Mouse (Mus musculus) NIH3T3 (cell line): Measurements from ENCODE around the gene Ccdc85b.

Experiments used
- DNase-seq: peaks from one replicate; pipeline ENCODE4 v3.0.0-alpha.2; 2012; ENCODE audit warnings: low read depth

The Ccdc85b gene

DNA sequence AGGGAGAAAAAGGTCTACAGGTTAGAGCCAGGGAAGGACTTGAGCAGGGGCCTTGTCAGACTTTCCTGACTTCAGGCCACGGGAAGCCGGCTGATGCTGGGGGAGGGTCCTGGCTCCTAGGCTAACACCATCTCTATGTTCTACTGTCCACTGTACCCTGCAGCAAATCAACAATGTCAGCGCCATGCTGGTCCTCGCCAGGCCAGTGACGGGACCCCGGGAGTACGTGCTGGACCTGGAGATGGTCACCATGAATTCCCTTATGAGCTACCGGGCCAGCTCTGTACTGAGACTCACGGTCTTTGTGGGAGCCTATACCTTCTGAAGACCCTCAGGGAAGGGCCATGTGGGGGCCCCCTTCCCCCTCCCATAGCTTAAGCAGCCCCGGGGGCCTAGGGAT lies 23.7 kb upstream of the Ccdc85b start:
- no peak for DNase-seq

GRCm38 (mm10) chr19:5480016-5480415 lies 22.3 kb upstream of the Ccdc85b start:
- no peak for DNase-seq

- DNase-seq, result no peak
Observed at GRCm38 (mm10) chr19:5477668-5478300, 20.1 kb upstream of the Ccdc85b start.

DNA sequence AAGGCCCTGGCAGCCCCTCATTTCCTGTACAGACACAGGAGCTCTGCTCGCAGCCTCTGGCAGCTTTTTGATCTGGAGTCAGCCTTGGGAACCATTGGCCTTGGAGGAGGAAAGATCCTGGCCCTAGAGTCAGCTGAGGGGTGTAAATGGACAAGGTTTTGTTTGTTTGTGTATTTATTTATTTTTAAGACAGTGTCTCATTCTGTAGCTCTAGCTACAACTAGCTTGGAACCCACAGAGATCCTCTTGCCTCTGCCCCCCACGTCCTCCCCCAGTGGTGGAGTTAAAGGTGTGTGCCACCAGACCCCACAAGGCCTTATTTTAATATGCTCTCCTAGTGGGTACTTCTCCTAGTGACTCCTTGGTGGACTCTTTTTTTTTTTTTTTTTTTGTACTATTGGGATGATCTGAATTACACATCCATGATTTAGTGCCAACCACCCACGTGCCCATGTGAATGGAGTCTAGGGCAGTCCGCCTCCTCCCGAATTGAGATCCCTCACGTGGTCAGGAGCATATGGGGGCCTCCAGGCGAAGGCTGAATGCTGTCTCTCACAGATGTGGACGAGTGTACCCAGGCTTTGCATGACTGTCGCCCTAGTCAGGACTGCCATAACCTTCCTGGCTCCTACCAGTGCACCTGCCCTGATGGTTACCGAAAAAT lies 19.4 kb upstream of the Ccdc85b start:
- DNase-seq, result peak; percentile 48

GRCm38 (mm10) chr19:5475069-5475714 lies 17.5 kb upstream of the Ccdc85b start:
- DNase-seq, result no peak

- DNase-seq, result peak; percentile 84
Observed at GRCm38 (mm10) chr19:5474281-5475068, 16.8 kb upstream of the Ccdc85b start.

DNA sequence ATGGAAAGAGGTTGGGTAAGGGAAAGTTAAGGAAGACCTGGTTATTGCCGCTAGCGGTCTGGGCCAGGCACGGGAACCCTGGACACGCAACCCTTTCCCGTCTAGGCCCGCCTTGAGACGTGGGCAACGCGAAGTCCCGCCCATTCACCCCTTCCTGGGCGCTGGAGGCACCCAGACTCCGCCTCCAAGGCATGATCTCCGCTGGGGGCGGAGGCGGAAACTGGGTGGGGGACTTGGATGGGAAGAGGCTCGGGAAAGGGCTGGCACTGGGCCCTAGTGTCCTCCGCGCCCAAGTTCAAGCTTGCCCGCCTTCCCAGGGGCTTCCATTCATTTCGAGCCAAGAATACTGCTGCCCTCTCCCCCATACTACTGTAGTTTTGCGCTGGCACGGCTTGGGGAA lies 16.0 kb upstream of the Ccdc85b start, which contains the start of gene Efemp2:
Efemp2 (plus strand) TSS at position 235 of the 400 bp plus-strand sequence.
- DNase-seq, result peak; percentile 99

DNA sequence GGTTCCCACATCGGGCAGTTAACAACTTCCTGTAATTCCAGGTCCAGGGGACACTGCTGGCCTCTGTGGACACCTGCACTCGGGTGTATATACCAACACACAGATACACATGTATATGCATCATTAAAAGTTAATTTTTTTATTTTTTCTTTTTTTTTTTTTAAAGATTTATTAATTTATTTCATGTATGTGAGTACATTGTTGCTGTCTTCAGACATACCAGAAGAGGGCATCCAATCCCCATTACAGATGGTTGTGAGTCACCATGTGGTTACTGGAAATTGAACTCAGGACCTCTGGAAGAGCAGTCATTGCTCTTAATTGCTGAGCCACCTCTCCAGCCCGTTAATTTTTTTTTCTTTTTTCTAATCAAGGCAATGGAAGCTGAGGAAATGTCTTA lies 15.2 kb upstream of the Ccdc85b start:
- peak; percentile 73 for DNase-seq

GRCm38 (mm10) chr19:5471846-5472245 lies 14.2 kb upstream of the Ccdc85b start:
- peak; percentile 89 for DNase-seq

- DNase-seq, result no peak
Observed at GRCm38 (mm10) chr19:5468374-5468773, 10.7 kb upstream of the Ccdc85b start, which contains the start of gene Ctsw. Gene Ctsw, minus strand, starts transcription at chr19:5468507.

GRCm38 (mm10) chr19:5466916-5467500 lies 9.3 kb upstream of the Ccdc85b start:
- no peak for DNase-seq

GRCm38 (mm10) chr19:5465037-5465436 lies 7.3 kb upstream of the Ccdc85b start:
- DNase-seq, result no peak

GRCm38 (mm10) chr19:5463791-5464562 lies 6.3 kb upstream of the Ccdc85b start:
- DNase-seq, result peak; percentile 80

- DNase-seq, result no peak
Observed at GRCm38 (mm10) chr19:5463212-5463611, 5.5 kb upstream of the Ccdc85b start.

GRCm38 (mm10) chr19:5461411-5461810 lies 3.7 kb upstream of the Ccdc85b start:
- DNase-seq, result no peak

GRCm38 (mm10) chr19:5460465-5460911 lies 2.8 kb upstream of the Ccdc85b start, which contains the start of gene Fibp:
Gene Fibp, plus strand, starts transcription at chr19:5460615.
- peak; percentile 94 for DNase-seq

- no peak for DNase-seq
Observed at GRCm38 (mm10) chr19:5459896-5460295, 2.2 kb upstream of the Ccdc85b start.

DNA sequence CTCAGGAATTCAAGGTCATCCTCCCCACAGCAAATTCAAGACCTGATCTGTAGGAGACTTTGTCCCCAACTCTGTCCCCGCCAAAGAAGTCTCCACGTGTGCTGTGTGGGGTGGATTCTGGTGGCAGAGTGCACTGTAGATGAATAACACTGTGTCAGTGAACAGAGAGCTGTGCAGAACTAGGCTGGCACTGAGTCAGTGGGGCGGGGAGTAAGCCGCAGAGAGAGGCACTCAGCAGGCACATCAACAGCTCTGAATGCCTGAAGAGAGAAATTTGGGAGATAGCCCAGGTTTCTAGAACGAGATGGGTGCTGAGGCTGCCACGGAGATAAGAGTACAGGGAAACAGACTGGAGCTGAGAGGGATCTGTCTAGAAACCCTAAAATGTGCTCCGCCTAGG lies 1.3 kb upstream of the Ccdc85b start:
- DNase-seq, result peak; percentile 79

GRCm38 (mm10) chr19:5456922-5457745 lies 560 bp downstream of the Ccdc85b start:
- peak; percentile 99 for DNase-seq
